Mouse (Mus musculus): ENCODE results near the gene Zc3hc1.

Gene Zc3hc1

DNA sequence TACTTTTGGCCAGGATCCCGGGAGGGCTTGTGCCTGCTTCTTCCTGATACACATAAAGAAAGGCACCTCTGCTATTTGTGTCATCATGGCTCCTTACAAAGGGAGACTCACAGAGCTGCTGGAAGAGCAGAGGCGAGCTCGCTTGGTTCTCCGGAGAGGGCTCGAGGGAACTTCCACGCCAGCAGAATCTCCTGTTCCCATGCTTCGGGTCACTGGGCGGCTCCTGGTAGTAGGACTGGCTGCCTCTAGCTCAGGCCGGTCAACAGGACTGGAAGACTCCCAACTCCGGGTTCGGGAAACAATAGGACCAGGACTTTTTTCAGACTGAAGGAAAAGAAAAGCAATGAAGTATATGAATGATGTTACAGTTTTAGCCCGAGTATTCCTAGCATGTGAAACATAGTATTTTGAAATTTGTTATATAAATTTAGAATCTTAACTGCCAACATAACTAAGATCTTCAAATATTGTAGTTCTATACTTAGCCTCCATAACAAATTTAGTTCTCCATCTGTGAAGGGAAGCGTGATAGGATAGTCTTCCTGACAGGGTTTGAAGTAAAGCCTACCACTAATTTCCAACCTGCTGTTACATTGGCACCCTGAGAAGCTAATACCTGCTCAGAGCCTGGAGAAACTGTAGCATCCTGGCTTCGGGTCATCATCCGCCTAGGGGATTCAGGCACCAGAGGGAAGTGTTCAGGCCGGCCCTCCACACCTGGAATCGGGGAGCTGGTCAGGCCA, 18.0 kb downstream of the Zc3hc1 start:
- no peak for DNase-seq

DNA sequence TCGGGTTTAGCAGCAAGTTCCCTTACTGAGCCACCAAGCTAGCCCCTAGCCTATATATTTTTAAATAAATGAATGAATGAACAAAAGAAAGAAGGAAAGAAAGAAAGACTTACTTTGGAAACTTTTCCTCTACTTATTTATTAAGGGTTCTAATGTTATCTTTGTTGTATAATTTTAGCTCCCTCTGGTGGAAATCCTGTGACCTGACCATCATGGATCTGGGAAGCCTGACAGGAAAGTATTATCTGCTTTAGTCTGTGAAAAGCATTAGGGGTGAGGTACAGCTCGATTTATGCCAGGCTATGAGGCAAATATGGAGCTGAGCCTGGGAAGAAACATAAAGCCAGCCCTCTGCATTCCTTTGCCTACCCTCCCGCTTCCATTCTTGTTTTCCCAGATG, 21.5 kb downstream of the Zc3hc1 start:
- DNase-seq, result no peak

DNA sequence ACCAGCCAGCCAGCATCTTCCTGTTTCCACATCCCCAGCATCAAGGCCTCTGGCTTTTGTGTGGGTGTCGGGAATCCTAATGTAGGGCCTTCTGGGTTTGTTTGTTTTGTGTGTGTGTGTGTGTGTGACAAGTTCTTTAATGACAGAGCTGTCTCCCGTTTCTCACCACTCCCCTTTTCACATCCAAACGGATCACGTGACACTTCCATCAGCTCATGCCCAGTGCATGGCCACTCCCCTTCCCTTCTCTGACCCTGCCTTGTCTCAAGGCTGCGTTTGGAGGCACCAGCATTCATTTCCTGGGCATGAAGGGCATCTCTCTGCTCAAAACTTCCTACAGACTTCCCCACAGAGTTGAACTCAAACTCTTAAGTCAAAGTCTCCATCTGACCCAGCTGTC, 27.0 kb downstream of the Zc3hc1 start:
- no peak for DNase-seq

DNA sequence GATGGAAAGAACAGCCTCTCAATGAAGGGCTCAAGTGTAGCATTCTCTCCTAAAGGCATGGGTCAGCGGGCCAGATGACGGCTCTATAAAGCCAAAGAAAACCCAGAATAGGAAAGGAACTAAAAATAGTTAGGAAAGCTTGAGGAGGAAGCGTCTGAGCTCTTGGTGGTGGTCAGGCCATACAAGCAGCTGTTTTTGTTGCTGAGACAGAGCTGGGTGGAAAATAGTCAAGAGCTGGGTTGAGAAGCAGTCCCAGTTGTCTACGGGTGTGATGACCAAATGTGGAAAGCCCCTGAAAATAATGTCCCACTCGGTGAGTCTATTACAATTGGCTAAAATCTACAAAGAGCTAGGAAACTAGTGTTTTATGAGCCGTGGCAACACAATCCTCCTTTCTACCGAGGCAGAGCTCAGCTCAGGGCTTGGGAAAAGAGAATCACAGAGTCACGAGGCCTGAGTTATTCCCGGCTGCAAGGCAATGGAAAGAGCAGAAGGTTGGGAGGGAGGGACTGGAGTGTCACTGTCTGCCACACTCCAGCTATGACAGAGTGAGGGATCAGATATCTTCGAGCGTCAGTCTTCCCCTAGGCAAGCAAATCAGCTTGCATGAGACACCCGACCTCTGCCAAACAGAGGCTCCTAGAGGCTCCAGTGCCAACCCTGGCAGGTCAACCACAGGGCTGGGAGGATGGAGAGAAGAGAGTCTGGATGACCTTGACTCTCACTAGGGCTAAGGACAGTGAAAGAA, 30.9 kb downstream of the Zc3hc1 start:
- no peak for DNase-seq

DNA sequence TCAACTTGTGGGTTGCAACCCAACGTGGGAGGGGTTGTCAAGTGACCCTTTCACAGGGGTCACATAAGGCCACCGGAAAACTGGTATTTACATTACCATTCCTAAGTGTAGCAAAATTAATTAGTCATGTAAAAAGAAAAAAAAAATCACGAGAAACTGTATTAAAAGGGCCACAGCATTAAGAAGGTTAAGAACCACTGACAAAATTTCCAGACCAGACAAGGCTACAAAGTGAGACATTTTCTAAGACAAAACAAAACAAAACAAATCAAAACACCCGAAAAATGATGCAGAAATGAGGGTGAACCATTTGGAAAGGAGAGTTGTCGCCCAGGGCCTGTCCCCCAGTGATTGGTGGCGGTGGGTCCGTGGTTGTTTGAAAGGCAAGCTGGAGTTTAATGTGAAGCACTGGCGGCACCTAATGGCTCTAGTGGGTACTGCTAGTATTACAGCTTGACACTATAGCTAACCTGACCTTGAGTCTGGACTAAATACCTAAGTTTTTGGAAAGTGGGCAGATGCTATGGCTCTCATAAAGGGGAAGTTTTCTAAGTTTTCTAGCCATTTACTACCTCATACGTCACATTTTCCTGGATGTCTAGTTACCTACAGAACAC, 33.2 kb downstream of the Zc3hc1 start:
- peak; percentile 77 for DNase-seq

DNA sequence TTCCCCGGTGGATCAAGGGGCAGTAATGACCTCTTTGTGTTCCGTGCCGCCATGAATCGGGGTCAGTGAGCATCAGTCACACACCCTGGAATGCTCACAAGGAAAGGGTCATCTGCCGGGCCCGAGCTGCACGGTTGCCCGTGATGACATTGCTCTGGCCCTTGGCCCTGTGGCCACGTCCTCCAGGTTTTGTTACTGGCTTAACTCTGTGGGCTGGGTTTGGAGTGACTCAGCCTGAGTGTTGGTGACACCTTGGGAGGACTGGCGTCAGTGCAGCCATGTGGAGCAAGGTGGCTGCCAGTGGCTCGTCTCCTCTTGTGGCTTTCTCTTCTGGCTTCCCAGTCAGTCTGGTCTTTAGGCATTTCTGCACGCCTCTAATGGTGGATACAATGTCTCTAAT, 34.1 kb downstream of the Zc3hc1 start:
- DNase-seq, result no peak

DNA sequence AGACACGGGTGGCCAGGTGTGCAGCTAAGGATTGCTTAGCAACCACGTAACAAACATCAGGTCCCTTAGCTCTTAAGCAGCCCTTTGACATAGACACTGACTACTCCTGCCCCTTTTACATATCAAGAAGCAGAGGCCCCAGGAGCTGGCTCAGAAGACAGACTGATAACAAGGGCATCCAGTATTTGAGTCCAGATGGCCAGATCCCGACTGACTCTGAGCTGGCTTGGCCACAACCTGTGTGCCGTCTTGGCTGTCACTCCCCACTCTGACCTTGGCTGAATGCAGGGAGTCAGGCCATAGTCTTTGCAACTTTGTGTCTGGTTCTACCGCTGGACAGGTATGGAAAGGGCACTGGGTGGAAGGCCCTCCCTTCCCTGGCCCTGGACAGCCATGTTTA, 34.7 kb downstream of the Zc3hc1 start:
- DNase-seq, result no peak

DNA sequence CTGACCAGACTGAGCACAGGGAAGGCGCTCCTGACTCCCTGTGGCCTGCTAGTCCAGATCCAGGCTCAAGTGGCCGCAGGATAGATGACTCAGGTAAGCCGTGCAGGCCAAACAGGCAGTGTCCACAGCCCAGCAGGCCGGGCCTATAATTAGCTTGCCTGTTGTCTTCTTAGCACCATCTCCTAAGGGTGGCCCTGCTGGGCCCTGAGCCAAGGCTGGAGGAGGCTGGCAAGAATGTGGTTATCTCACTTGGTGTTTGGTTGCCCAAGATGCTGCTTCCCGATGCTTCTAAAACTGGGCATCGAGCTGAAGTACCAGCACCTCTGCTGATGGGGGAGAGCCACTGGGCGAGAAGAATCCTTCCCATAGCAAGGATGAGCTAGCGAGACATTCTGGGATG, 35.1 kb downstream of the Zc3hc1 start:
- no peak for DNase-seq

DNA sequence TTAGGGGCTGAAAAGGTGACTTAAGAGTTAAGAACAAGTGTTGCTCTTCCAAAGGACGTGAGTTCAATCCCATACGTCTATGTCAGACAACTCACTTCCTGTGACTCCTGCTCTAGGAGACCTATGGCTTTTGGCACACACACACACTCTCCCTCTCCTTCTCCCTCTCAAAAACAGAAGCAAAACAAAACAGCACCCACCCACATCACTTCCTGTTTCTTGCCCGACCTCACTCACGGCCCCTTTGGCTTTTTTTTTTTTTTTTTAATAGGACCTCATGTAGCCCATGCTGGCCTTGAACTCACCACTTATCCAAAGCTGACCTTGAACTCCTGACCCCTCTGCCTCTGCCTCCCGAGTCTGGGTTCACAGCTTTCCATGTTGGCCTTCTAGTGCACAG, 36.1 kb downstream of the Zc3hc1 start:
- DNase-seq, result no peak

DNA sequence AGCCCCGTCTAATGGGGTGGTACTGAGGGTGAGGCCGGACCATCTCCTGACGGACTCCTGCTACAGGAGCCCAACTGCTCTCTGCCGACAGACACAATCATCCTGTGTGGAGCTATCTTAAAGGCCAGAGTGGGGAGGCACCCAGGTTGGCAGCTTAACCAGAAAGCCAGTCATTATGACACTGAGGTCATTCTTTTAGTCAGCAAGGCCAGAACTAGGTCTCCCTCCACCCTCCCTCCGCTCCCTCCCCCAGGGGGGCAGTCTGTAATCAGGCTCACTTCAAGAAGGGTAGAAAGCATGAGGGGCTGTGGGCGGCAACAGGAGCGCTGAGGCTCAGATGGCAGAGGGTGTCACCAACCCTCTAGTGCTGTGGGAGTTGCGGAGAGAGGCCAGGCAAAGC, 37.2 kb downstream of the Zc3hc1 start:
- DNase-seq, result no peak

DNA sequence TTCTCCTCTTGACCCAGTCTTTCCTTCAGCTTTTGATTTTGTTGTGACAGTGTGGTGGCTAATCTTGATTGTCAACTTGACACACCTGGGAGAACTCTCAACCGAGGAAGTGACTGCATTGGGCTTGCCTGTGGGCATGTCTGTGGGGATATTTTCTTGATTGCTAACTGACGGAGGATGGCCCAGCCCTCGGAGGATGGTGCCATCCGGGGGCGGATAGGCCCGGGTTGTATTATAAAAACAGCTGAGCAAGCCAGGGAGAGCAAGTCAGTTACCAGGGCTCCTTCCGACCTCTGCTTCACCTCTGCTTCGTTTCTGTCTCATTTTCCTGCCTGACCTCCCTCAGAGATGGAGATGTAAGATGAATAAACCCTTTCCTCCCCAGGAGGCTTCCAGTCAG, 38.1 kb downstream of the Zc3hc1 start:
- DNase-seq, result no peak

DNA sequence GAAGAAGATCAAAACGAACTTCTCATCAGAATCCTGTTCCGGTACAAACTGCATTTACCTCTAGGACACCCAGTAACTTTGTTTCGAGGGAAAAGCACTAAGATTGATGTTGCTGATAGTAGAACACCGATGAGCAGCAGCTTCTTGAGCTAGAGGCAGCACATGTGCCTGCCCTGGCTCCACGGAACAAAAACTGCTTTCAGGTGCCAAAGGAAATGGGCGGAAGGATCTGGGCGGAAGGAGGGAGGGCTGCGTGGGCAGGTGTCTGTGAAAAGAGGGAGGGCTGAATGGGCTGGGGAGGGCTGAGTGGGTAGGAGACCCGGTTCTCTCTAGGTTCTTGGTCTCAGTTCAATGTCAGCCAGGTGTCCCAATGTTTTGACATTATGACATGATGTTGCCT, 39.5 kb downstream of the Zc3hc1 start:
- DNase-seq, result no peak

DNA sequence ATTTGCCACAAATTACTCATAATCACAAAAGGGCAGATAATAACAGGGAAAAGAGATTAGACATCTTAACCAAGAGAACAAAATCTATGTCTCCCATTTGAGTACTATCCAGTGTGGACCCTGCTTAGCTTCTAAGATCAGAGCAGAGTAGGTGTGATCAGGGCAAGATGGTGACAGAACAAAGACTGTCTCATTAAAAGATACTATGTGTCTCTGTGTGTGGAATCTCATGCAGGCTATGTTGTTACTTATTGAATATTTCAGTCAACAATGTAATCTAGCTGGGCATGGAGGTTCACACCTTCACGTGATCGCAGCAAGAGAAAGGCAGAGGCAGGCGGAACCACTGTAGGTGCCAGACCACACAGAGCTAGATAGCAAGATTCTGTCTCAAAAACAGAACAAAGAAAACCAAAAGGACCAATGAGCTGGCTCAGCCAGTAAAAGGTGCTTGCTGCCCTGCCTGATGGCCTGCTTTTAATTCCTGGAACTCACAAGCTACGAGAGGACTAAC, 43.5 kb downstream of the Zc3hc1 start:
- no peak for DNase-seq

DNA sequence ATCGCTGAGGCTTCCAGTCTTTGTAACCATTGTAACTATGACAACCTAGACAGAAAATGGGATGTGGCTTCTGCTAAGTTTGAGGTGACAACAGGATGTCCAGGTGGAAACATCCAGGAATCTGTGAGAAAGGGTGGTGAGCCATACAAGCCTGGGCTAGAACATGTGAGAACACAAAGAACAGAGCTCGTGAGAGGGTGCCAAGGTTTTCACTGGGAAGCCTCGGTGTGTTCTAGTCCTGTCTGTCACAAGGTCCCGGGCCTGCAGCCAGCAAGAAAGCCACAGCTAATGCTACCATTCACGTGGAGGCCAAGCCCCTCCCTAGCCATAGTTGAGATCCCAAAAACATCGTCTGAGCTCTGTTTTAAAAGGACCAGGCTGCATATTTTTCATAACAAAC, 44.1 kb downstream of the Zc3hc1 start:
- no peak for DNase-seq

DNA sequence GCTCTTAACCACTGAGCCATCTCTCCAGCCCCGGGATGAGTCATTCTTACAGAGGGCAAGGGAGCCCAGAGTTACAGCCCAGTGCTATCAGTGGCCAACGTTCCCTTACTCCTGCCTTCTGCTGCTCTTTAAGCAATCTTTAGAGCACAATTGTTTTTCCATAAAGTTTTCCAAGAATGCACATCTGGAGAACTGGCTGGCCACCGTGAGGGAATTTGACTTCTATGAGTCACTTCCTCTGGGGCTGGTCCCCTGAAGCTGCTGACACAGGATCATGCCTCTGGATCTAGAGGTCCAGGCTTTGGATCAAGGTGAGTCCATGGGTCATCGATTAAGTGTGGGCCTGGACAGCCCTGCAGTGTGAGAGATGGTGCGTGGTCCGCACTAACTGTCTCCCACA, 46.8 kb downstream of the Zc3hc1 start:
- DNase-seq, result no peak

DNA sequence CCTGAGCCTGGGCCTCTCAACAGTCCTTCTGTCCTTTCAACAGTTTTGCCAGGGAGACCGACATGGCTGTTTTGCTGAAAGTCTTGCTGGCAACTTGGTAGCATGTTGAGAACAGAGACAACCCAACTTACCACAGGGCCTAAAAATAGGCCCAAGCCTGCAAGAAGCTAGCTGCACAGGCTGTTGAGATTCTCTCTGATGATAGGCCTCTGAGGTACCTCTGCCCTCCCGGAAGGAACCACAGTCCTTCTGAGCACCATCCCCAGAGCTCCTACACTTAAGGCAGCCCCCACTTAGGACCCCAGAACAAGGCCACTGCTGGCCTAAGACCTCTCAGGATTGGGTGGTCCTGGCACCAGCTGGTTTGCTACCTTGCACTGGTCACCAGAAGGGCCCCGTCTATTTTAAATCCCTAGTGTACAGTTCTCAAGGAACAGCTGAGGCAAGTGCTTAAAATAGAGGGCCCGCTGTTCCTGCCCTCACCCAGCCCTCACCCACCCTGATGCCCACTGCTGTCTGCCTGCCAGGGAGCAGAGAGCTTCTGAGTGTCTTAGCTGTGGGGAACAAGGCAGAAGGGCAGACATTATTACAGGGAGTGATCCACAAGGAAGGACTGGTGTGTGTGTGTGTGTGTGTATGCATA, 50.5 kb downstream of the Zc3hc1 start:
- DNase-seq, result no peak

DNA sequence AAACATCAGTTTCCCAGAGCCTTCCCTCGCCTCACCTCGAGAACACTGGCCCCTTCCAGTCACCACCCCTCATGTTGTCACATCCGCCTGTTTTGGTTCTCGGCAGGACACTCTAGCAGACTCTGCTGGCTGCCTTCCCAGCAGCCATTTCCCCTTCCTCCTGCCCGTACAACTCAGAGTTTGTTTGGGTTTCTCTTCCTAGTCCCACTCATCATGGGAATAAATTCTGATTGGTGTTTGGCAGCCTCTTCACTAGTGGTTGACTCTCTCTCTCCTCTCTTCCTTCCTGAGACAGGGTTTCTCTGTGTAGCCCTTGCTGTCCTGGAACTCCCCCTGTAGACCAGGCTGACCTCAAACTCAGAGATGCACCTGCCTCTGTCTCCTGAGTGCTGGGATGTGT, 53.9 kb downstream of the Zc3hc1 start:
- DNase-seq, result peak; percentile 40

DNA sequence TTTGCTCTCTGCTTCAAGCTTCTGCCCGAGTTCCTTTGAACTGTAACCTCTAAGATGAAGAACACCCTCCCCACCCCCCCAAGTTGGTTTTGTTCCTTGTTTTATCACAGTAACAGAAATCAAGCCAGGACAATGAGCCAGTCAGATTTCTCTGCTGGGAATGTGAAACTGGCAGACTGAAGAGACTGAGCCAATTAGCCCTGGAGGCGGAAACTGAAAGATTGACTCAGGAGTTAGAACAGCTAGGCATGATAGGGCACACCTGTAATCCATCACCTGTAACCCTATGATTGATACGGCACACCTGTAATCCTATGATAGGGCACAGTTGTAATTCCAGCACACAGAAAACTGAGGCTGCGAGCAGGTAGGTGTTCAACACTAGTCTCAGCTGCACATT, 58.6 kb downstream of the Zc3hc1 start:
- DNase-seq, result no peak

DNA sequence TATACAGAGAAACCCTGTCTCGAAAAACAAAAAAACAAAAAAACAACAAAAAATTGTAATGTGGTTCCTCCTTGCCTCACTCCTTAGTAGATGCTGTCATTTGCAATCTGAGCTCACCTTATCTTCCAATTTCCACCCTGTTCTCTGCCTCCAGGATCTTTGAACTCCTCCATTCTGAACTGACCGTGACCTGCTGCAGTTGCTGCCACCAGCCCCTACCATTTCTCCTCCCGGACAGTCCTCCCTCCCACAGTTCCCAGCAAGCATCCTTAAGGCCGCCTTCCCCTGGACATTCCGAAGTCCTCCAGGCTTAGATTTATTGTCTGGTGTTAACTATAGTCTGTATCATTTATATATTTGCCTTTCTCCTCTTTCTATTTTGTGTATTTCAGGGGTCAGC, 60.1 kb downstream of the Zc3hc1 start:
- no peak for DNase-seq

DNA sequence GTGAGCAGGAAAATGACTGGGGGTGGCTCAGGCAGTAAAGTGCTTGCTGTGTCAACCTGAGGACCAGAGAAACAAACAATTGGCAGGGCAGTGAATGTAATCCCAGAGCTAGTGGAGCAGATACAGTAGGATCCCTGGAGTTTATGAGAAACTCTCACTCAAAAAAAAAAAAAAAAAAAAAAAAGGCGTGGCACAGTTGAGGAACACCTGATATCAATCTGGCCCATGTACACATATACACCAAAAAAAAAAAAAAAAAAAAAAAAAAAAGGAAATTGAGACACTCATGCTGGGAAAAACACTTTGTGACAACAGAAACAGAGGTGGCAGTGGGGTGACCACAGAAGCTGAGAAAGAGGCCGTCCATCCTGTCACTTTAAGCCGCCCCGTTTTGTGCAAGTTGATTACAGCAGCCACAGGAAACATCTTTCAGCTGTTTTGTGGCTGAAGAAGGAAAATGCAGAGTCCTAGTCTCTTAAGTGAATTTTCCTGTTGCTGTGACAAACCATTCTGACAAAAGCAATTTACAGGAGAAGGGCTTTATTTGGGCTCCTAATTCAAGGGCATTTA, 64.8 kb downstream of the Zc3hc1 start:
- no peak for DNase-seq

DNA sequence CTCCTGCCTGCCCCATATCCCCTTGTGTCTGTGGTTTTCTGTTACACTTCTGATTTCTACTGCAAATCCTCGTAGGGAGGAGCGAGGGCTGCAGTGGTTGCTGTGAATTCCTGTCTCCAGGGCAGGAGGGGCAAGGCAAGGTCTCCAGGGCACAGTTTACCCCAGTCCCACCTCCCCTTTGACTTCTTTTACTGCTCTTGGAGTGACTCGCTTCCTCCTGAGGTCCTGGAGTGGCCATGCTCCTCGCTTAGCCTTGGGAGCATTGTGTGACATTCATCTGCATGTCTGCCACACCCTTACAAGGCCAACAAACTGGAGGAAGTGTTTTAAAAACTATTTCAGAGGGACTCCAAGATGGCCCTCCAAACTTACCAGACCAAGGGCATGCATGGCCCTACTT, 69.8 kb downstream of the Zc3hc1 start:
- no peak for DNase-seq

DNA sequence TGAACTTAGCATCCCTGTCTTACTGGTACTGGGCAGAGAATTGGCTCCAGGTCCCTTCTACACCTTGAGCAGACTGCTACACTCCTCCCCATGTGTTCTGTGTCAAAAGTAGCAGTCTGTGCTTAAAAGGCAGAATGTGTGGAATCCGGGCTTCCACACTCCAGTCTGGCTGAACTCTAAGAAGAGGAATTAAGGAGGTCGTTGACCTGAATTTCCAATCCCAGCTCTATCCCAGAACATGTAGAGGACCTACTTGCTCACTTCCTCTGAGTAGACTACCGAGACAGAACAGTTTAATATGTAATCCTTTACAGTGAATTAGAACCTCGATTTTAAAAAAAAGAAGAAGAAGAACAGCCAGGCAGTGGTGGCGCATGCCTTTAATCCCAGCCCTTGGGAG, 71.6 kb downstream of the Zc3hc1 start:
- no peak for DNase-seq
